Mouse (Mus musculus) midbrain, embryonic 10.5 days (tissue): ENCODE data around the gene 5330417C22Rik. TPM values are rescaled to one million over a fixed set of nuclear protein-coding genes. Genes with fewer than 3 reads are reported as not detected.
"Not testable (repeated sequence)": the region's sequence is repeated elsewhere in the genome, so short reads cannot be mapped to it uniquely, and the experiment has no call there.

Experiments
- DNase-seq: peaks from one replicate; pipeline ENCODE4 v3.0.0-alpha.2; 2017; ENCODE audit warnings: low spot score
- H3K27ac ChIP-seq: fragments of 300-500 bp; sonication (generic); replicated peaks from 2 replicates; pipeline ENCODE4 v1.5.1; 2016; ENCODE audit warnings: mild to moderate bottlenecking
- H3K27me3 ChIP-seq: fragments of 300-500 bp; sonication (generic); 2 replicates; pipeline ENCODE4 v1.6.1; 2016; ENCODE audit warnings: low read depth, mild to moderate bottlenecking; ENCODE audit not compliant: poor library complexity, severe bottlenecking
- H3K36me3 ChIP-seq: fragments of 300-500 bp; sonication (generic); 2 replicates; pipeline ENCODE4 v1.6.1; 2016; ENCODE audit warnings: mild to moderate bottlenecking, moderate library complexity
- H3K4me1 ChIP-seq: fragments of 300-500 bp; sonication (generic); 2 replicates; pipeline ENCODE4 v1.6.1; 2016
- H3K4me3 ChIP-seq: fragments of 300-500 bp; sonication (generic); 2 replicates; pipeline ENCODE4 v1.5.1; 2016; ENCODE audit warnings: mild to moderate bottlenecking, moderate library complexity
- H3K9me3 ChIP-seq: fragments of 300-500 bp; sonication (generic); replicated peaks from 2 replicates; pipeline ENCODE4 v1.6.1; 2016; ENCODE audit warnings: mild to moderate bottlenecking
- WGBS: fragments of 180-500 bp; shearing (Covaris S2); methylation state at CpG from one replicate; pipeline ENCODE4 v1.1.7; 2016; 5-methylcytosine and 5-hydroxymethylcytosine counted together
- polyA plus RNA-seq: library from polyadenylated mRNA; unstranded; fragments of >200 nt; fragmentation: Nextera tagmentation; extraction: Ambion mirVana; gene quantifications from 2 replicates; pipeline ENCODE4 v1.2.1, GENCODE M21; 2016

Gene 5330417C22Rik
- 2.6 and 3.2 TPM in 2 replicates for polyA plus RNA-seq

DNA sequence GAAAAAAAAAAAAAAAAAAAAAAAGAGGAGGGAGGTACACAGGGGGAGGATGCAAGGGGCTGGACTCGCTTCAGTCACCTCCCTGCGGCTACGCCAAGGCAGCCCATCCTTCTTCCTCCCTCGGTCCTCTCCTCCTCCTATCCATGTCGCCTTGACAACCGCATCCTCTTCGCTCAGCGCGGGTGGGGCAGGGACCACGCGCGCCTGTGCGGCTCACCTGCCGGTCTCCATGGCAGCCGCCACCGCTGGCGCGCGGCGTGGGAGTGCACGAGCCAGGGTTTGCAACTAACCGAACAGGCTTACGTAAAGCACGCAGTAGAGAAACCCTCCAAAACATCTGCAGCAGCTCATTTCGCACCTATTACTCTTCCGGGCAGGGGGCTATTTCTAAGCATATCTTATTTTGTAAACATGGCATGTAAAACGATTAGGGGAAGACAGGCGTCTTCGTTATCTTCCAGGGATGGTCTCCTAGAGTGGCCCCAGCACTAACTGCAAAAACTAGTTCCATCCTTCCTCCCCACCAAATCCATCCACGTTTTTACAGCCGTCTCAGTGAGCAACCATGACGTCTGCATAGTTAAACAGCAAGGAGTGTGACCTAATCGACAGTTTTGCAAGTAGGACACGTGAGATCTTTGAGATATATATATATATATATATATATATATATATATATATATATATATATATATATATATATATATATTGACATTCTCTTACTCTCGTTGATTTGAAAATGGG lies at the start of gene 5330417C22Rik:
Gene 5330417C22Rik, minus strand, starts transcription at position 20 of the 744 bp plus-strand sequence.
- Histone ChIP-seq H3K4me3 (peak within 1 kb of the TSS; percentile 63), H3K9me3 (no peaks in the 10 kb centered on the region), H3K27ac (peak within 1 kb of the TSS; percentile 63; the same call in 1 of the 2 replicates), H3K27me3 (peaks cover 32% of the 10 kb centered on the region), H3K4me1 (peaks cover 21% of the 10 kb centered on the region), H3K36me3 (no peaks in the 10 kb centered on the region)
- DNase-seq = peak; percentile 57
- WGBS = 2% methylated on average over 35 of the region's 35 CpGs

DNA sequence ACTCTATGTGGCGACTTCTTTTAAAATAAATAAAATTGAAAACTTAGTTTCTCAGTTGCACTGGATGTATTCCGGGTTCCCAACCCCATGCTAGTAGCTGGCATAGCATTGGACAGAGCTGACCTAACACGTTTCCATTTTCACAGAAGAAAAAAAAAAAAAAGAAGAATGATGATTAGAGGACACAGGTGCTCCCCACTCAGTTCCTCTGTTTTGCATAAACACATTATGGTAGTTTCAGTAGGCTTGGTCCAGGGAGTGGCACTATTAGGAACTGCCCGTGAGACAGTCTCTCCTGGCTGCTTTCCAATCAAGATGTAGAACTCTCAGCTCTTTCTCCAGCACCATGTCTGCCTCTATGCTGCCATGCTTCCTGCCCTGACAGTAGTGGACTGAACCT lies 48.2 kb upstream of the 5330417C22Rik start:
- no peaks in the 10 kb centered on the region for H3K27me3 ChIP-seq
- DNase-seq = no peak
- peaks cover 3% of the 10 kb centered on the region for H3K4me1 ChIP-seq
- 92% methylated on average over 4 of the region's 4 CpGs for WGBS
- no peaks in the 10 kb centered on the region for H3K9me3 ChIP-seq
- no peak overlapping the region for H3K27ac ChIP-seq
- H3K4me3 ChIP-seq = no peak overlapping the region
- H3K36me3 ChIP-seq = peaks cover 31% of the 10 kb centered on the region

DNA sequence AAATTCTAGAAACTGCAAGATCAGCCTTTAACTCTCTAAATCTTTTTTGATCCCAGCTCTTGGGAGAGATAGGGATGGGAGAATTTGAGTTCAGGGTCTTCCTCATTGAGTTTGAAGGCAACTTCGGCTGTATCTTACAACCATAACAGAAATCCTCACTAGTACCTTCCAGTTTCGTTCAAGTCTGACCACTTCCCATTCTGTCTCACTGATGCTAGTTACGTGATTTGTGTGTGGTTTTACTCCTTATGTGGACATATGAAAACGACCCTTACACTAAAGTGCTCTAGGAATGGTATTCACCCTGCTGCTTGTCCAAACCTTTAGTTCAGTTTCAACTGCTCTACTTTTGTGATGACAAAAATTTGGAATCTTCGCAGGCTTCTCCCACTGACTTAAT lies 37.7 kb upstream of the 5330417C22Rik start:
- WGBS = 92% methylated on average over 5 of the region's 5 CpGs
- H3K4me1 ChIP-seq = peaks cover 35% of the 10 kb centered on the region
- H3K27ac ChIP-seq = no peak overlapping the region
- H3K4me3 ChIP-seq = peak overlapping the region; percentile 82; the same call in 1 of the 2 replicates
- H3K36me3 ChIP-seq = peaks cover 40% of the 10 kb centered on the region
- DNase-seq = no peak
- H3K27me3 ChIP-seq = no peaks in the 10 kb centered on the region
- H3K9me3 ChIP-seq = no peaks in the 10 kb centered on the region

DNA sequence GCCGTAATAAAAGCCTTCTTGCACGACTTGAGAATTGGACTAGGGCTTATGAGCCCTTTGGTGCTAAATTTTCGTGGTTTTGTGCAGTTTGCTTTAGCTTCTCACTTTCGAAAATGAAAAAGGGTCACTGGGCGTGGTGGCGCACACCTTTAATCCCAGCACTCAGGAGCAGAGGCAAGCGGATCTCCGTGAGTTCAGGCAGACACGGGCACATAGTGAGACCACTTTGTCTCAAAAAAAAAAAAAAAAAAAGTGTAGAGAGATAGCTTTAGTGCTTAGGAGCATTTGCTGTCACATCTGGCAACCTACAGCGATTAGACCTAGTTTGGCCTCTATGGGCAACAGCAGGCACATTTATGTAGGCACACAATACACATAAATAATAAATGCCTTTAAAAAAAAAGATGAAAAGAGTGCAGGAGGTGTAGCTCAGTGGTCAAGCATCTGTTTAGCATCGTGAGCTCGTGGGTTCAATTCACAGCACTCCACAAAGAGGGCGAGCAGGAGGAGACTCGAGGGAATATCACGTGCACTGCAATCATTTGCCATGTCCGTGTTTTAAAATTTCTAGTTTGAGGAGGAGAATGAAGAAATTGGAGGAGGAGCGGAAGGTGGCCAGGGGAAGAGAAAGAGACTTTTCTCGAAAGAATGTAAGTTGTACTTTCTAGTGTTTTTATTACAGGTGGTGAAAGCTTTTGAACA lies 36.1 kb upstream of the 5330417C22Rik start:
- H3K27ac ChIP-seq = peak overlapping the region; percentile 90
- WGBS = 59% methylated on average over 18 of the region's 18 CpGs
- no peaks in the 10 kb centered on the region for H3K9me3 ChIP-seq
- H3K4me3 ChIP-seq = peak overlapping the region; percentile 82
- peaks cover 24% of the 10 kb centered on the region for H3K36me3 ChIP-seq
- DNase-seq = no peak
- H3K4me1 ChIP-seq = peaks cover 51% of the 10 kb centered on the region
- no peaks in the 10 kb centered on the region for H3K27me3 ChIP-seq

DNA sequence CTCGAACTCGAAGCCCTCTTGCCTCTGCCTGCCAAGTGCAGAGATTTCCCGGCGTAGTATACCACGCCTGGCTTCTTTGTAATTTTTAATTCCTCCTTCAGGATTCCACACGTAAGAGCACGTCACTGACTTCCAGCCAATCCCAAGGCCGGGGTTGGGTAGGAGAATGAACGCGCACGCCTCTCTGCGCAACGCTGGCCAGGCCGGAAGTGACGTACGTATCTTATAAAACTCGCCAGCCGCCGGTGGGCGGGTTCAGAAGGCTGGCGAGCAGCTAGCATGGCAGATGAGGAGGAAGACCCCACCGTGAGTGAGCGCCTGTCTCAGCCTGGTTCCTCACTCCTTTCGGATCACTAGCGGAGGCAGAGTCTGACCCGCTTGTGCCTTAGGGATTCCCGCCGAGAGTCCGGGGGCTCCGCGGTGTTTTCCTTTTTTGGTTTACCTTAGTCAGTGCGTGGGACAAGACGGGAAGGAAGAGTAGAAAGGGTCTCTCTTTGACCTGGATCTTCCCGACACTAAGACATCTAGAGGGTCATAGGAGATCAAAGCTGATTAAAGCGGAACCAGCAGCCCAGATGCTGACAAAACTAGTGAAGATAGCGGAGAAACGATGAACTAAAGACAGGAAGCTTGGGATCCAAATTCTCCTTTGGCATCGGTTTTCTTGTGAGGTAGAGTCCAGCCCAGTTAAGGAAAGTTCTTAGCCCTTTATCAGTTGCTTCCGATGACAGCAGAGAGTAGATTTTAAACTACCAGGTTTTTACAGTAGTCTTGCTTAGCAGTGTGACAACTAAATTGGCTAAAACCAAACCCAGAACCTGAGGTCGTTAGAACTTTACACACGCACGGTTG lies 35.3 kb upstream of the 5330417C22Rik start, which contains the start of gene Taf13:
Gene Taf13, plus strand, starts transcription at position 256 of the 852 bp plus-strand sequence.
- Histone ChIP-seq H3K27ac (peak within 1 kb of the TSS; percentile 90), H3K27me3 (no peaks in the 10 kb centered on the region), H3K36me3 (peaks cover 17% of the 10 kb centered on the region), H3K9me3 (no peaks in the 10 kb centered on the region), H3K4me3 (peak within 1 kb of the TSS; percentile 82), H3K4me1 (peaks cover 55% of the 10 kb centered on the region)
- WGBS = 2% methylated on average over 42 of the region's 42 CpGs
- peak; percentile 97 for DNase-seq

DNA sequence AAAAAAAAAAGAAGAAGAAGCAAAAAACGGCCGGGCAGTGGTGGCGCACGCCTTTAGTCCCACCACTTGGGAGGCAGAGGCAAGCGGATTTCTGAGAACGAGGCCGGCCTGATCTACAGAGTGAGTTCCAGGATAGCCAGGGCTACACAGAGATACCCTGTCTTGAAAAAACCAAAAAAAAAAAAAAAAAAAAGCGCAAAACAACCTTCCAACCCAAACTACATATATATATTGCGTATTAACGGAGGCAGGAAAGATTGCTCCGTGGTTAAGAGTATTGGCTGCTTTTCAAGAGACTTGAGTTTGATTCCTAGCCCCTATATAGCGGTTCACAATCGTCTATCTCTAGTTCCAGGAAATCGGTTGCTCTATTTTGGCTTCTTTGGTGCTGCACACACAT lies 34.5 kb upstream of the 5330417C22Rik start:
- Histone ChIP-seq H3K27me3 (no peaks in the 10 kb centered on the region), H3K4me1 (peaks cover 55% of the 10 kb centered on the region), H3K9me3 (no peaks in the 10 kb centered on the region), H3K36me3 (peaks cover 8% of the 10 kb centered on the region; the same call in 1 of the 2 replicates), H3K27ac (no peak overlapping the region), H3K4me3 (peak overlapping the region; percentile 82)
- DNase-seq = no peak
- WGBS = 88% methylated on average over 14 of the region's 14 CpGs

DNA sequence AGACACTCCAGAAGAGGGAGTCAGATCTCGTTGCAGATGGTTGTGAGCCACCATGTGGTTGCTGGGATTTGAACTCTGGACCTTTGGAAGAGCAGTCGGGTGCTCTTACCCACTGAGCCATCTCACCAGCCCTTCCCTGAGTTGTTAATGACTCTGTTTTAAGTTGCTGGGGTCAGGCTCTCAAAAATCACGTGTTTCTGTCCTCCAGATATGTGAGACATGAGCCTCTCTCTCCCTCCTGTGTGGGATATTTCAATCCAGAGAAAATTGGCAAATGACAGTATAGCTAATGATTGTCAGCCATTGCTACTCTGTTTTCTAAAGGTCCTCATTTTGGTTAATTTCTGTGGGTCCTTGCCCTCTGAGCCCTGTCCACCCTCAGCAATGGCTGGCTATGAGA lies 33.3 kb upstream of the 5330417C22Rik start:
- not testable (repeated sequence) for H3K9me3 ChIP-seq, H3K27me3 ChIP-seq, H3K4me3 ChIP-seq, DNase-seq, H3K36me3 ChIP-seq
- Histone ChIP-seq H3K27ac (peak overlapping the region; percentile 86), H3K4me1 (peaks cover 51% of the 10 kb centered on the region)
- WGBS = 66% methylated on average over 3 of the region's 3 CpGs

DNA sequence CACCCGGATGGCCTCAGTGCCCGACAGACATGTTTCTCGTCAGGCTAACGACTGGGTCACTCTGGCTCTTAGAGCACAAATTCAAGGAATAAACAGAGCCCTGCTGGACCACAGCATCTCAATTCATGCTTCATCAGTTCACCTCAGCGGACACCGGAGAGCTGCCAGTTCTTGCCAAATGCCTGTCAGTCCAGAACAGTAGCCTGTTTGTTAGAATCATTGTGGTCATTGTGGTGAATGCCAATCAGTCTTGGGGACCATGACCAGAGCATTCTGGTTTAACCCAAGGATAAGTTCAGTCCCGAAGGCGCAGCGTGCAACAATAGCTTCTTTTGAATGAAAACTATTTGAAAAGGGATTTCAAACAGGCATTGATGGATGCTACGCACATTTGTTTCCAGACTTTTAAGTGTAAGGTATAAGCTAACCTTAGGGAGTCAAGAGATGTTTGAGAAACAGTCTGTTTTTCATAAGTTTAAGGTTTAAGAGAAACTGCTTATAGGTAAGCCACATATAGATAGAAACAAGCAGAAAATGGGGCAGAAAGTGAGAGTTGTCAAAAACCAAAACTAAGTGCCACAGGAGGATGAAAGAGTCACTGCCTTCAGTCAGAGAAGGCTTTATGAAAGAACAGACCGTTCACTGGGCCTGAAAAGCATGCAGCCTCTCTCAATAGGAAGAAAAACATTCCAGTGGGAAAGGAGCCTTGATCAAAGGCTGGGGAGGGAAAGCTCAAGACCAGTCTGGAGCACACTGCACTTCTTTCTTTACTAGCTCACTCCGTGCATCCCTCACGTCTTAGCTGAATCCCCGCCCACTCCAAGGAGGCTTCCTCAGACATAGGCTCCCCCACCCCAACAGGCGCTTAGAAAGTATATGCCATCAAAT lies 31.9 kb upstream of the 5330417C22Rik start:
- Histone ChIP-seq H3K27ac (peak overlapping the region; percentile 86), H3K36me3 (no peaks in the 10 kb centered on the region), H3K4me3 (peak overlapping the region; percentile 25), H3K27me3 (no peaks in the 10 kb centered on the region), H3K4me1 (peaks cover 44% of the 10 kb centered on the region), H3K9me3 (no peaks in the 10 kb centered on the region)
- DNase-seq = peak; percentile 77
- WGBS = 21% methylated on average over 15 of the region's 15 CpGs

DNA sequence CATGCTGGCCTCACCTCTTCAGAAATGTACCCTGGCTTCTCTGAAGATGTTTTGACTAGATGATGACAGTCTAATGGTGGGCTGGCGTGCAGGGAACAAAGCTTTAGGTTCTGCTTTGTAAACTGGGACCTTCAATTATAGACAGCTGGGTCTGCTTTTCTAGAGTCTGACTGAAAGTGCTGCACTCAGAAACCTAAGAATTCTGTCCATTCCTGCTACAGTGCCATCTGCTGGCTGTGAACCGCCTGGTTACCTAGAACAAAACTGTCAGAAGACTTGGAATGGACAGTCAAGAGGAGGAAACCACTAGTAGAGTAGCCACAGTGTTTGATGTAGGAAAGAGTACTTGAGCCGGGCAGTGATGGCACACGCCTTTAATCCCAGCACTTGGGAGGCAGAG lies 27.0 kb upstream of the 5330417C22Rik start:
- peak overlapping the region; percentile 88 for H3K27ac ChIP-seq
- peaks cover 37% of the 10 kb centered on the region for H3K4me1 ChIP-seq
- peak overlapping the region; percentile 94 for H3K4me3 ChIP-seq
- peaks cover 21% of the 10 kb centered on the region for H3K36me3 ChIP-seq
- peak; percentile 78 for DNase-seq
- WGBS = 16% methylated on average over 4 of the region's 4 CpGs
- no peaks in the 10 kb centered on the region for H3K27me3 ChIP-seq
- H3K9me3 ChIP-seq = no peaks in the 10 kb centered on the region

DNA sequence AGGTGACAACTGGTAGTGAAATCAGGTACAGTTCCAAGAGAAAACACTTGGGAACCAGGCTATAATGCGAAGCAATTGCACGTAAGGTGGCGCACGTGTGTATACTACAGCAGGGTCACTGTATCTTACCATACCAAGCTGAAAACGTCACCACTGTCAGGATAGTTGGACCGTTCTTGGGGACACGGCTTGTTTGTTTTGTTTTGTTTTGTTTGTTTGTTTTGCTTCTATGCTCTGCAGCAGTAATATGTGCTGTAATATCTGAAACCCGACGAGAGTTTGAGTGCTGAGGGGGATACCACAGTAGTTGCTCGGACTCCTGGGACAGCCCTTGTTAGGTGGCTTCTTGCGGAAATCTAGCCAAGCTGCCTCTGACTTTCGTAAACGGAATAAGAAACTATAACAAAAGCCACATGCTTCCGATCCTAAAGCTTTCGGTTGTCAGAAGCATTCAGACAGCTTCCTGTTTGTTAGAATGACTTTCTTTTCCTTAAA lies 26.5 kb upstream of the 5330417C22Rik start:
- H3K9me3 ChIP-seq = no peaks in the 10 kb centered on the region

DNA sequence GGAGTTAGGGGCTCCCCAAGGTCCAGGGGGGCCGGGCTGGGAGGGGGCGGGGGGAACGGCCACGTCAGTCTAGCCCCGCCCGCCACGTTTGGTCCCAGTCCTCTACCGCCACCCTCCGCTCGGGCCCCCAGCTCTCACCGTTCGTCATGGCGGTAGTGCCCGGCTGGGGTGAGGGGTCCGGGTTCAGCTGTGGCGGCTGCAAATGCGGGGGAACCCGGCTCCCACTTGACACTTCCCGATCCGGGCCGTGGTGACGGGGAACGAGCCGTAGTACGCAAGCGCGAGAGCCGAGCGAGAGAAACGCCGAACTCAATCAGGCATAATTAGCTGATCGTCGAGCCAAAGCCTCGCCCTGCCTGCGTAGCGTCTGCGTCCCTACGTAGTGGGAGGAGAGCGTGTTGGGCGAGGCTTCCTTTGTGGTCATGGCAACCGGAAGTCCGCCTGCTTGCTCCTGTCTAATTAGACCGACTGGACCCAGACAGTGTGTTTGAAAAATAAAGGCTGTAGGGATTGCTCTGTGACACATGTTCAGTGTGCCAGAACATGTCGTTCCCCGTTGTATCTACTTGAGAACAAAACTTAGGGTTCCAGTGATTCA lies 25.9 kb upstream of the 5330417C22Rik start, which contains the start of gene Tmem167b:
Gene Tmem167b, minus strand, starts transcription at position 334 of the 598 bp plus-strand sequence.
- DNase-seq = peak; percentile 97
- under 1% methylated on average over 45 of the region's 45 CpGs for WGBS
- Histone ChIP-seq H3K27me3 (no peaks in the 10 kb centered on the region), H3K4me1 (peaks cover 26% of the 10 kb centered on the region), H3K4me3 (peak within 1 kb of the TSS; percentile 94), H3K36me3 (peaks cover 32% of the 10 kb centered on the region), H3K27ac (peak within 1 kb of the TSS; percentile 88), H3K9me3 (no peaks in the 10 kb centered on the region)

More for the DNA sequence above, 26.5 kb upstream of the 5330417C22Rik start:
- Histone ChIP-seq H3K36me3 (peaks cover 26% of the 10 kb centered on the region), H3K27me3 (no peaks in the 10 kb centered on the region), H3K4me3 (peak overlapping the region; percentile 94), H3K27ac (peak overlapping the region; percentile 88), H3K4me1 (peaks cover 32% of the 10 kb centered on the region)
- WGBS = 15% methylated on average over 15 of the region's 15 CpGs
- no peak for DNase-seq
